Mouse (Mus musculus) CD4-positive, CD25-positive, alpha-beta regulatory T cell (primary cell): Measurements from ENCODE around the gene Zranb2. TPM values are rescaled to one million over a fixed set of nuclear protein-coding genes. Genes with fewer than 3 reads are reported as not detected.

Source experiments
- polyA plus RNA-seq: library from polyadenylated mRNA; unstranded; fragments of 100-300 nt; shearing (Covaris generic); gene quantifications from one replicate; pipeline ENCODE4 v1.2.1, GENCODE M21; 2017

Zranb2 gene
- polyA plus RNA-seq, result 60.7 TPM

DNA sequence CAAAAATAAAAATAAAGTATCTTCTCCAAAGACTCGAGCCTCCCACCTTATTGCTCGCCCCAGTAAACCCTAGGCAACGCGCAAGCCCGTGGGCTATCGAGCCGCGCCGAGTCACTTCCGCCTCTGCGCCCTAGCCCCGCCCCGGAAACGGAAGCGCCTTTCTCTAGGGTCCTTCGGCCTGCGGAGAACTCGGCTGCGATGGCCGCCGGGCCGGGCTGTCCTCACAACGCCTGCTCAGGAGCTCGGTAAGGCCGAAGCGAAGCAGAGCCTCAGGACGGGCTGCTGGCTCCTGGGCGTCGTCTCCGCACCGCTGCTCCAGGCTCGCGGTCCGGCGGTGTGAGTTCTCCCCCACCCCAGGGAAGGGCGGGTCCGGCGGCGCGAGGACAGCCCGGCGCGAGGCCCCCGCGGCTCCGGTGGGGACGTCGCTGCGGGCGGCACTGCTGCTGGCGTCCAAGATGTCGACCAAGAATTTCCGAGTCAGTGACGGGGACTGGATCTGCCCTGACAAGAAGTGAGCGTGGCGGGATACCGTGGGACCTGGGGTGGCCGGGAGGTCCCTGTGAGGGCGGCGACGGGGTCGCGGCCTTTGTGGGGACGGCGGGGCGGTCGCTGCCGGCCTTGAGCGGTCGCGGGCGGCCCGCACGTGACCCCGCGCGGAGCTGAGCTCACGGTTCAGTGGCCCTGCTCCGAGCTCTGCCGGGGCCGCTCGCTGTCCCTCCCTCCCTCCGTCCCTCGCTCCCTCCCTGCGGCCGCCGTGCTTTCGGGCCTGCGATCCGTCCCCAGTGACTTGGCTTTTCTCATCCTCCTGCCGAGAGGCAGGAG lies at the start of gene Zranb2:
TSS of gene Zranb2 (plus strand) at position 197 of the 822 bp plus-strand sequence.

DNA sequence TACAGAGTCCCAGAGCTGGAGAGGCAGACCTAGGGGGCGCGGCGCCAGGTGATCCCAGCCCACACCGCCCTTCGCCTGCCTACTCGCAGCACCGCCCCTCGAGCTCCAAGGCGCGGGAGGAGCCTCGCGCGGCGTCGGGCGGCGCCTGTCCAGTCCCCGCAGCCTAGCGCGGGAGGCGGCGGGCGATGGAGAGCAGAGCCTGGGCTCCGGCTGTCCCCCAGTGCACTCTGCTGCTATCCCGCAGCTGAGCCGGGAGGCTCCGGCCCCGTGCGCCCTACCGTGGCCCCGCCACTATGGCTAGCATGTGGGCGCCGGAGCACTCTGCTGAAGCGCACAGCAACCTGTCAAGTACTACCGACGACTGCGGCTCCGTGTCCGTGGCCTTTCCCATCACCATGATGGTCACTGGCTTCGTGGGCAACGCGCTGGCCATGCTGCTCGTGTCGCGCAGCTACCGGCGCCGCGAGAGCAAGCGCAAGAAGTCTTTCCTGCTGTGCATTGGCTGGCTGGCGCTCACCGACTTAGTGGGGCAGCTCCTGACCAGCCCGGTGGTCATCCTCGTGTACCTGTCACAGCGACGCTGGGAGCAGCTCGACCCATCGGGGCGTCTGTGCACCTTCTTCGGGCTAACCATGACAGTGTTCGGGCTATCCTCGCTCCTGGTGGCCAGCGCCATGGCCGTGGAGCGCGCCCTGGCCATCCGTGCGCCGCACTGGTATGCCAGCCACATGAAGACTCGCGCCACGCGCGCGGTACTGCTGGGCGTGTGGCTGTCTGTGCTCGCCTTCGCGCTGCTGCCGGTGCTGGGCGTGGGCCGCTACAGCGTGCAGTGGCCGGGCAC lies 33.0 kb downstream of the Zranb2 start, which contains the start of gene Ptger3:
TSS of gene Ptger3 (plus strand) at position 168 of the 841 bp plus-strand sequence.

Other genes starting within 250 kb of the Zranb2 start
- 3.7 TPM for gene Ptger3, start 32.7 kb downstream of the Zranb2 start, polyA plus RNA-seq